Mouse (Mus musculus) C2C12 (cell line): ENCODE measurements around the gene Gm49395. TPM values are rescaled to one million over a fixed set of nuclear protein-coding genes. Genes with fewer than 3 reads are reported as not detected.

Experiments used
- H3K27me3 ChIP-seq: one replicate; pipeline ENCODE4 v1.6.1; 2011; ENCODE audit not compliant: control insufficient read depth, insufficient read depth, insufficient read length
- H3K36me3 ChIP-seq: one replicate; pipeline ENCODE4 v1.6.1; 2011; ENCODE audit not compliant: control insufficient read depth, insufficient read depth
- H3K4me3 ChIP-seq: one replicate; pipeline ENCODE4 v1.5.1; 2011; ENCODE audit warnings: mild to moderate bottlenecking, control low read depth; ENCODE audit not compliant: poor library complexity, insufficient read depth, severe bottlenecking
- H3K79me2 ChIP-seq: one replicate; pipeline ENCODE4 v1.6.1; 2011; ENCODE audit not compliant: control insufficient read depth, insufficient read depth
- H3K79me3 ChIP-seq: one replicate; pipeline ENCODE4 v1.6.1; 2011; ENCODE audit warnings: low read depth, control low read depth
- H3ac ChIP-seq: one replicate; pipeline ENCODE3; 2011; ENCODE audit warnings: low read depth; ENCODE audit not compliant: control insufficient read depth, insufficient read length
- CEBPB ChIP-seq: IDR thresholded peaks from one replicate; pipeline ENCODE4 v1.6.1; 2011; ENCODE audit warnings: low read depth, mild to moderate bottlenecking, control low read depth, moderate library complexity
- CTCF ChIP-seq: IDR thresholded peaks from one replicate; pipeline ENCODE4 v1.5.1; 2011; ENCODE audit not compliant: control insufficient read depth, insufficient read depth, insufficient read length
- FOSL1 ChIP-seq: IDR thresholded peaks from one replicate; pipeline ENCODE4 v1.8.0; 2011; ENCODE audit warnings: mild to moderate bottlenecking, low read length; ENCODE audit not compliant: poor library complexity, insufficient read depth, severe bottlenecking
- MAX ChIP-seq: IDR thresholded peaks from one replicate; pipeline ENCODE4 v1.6.1; 2011; ENCODE audit warnings: mild to moderate bottlenecking, control low read depth
- MYOD1 ChIP-seq: IDR thresholded peaks from one replicate; pipeline ENCODE4 v1.6.1; 2011; ENCODE audit warnings: low read depth; ENCODE audit not compliant: control insufficient read depth, insufficient read length
- MYOG ChIP-seq: IDR thresholded peaks from one replicate; pipeline ENCODE4 v1.6.1; 2011; ENCODE audit not compliant: control insufficient read depth, insufficient read length; ENCODE audit errors: extremely low read depth
- USF1 ChIP-seq: IDR thresholded peaks from one replicate; pipeline ENCODE4 v1.6.1; 2011; ENCODE audit warnings: low read depth, mild to moderate bottlenecking, control low read depth, moderate library complexity
- polyA plus RNA-seq: library from polyadenylated mRNA; unstranded; fragments of >200 nt; fragmentation: generic; extraction: Trizol; gene quantifications from one replicate; pipeline ENCODE4 v1.2.1, GENCODE M21; 2012; ENCODE audit warnings: missing spikeins

Gene Gm49395
- polyA plus RNA-seq, 1 experiment, result 0.12 TPM

DNA sequence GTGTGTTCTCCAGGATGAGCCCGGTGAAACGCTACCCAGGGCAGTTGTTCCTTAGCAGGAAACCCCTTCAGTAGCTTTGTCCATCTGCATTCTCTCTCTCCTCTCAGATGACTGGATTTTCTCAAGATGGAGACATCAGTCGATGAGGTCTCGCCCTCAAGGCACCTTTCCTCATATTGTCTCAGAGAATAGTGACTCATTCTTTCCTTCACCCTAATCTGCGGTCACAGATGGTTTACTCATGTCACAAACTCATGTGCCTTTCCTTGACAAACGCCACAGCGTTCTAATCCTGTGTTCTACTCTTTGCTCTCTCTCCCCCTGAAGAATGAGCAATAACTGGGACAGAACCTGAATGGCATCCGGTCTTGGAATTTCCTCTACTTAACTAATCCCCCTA lies 5.7 kb upstream of the Gm49395 start:
- H3K4me3 ChIP-seq, result no peak overlapping the region
- no peaks in the 10 kb centered on the region for H3K27me3 ChIP-seq
- TF ChIP-seq CEBPB (no peak), MYOD1 (no peak), CTCF (no peak), FOSL1 (no peak)
- H3K79me3 ChIP-seq, result no peaks in the 10 kb centered on the region
- H3ac ChIP-seq, result no peak overlapping the region
- H3K79me2 ChIP-seq, result no peaks in the 10 kb centered on the region
- no peaks in the 10 kb centered on the region for H3K36me3 ChIP-seq

DNA sequence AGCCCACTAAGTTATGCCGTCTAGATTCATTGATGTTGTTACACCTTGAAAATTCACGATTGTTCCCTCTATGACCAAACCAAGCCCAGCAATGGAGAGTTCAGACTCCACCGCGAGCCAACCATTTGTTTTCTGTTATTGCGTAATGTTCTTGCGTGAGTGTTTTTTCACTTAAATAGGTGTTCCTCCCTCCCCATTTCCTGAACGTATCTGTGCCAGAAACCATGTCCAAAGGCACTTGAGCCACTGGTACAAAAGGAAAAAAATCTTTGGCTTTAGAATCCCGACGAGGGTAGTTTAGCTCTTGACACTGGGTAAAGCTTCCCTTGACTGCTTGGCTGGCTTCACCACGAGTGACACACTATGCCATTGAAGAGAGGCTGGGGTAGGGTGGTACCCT lies 4.5 kb upstream of the Gm49395 start:
- TF ChIP-seq USF1, result no peak
- TF ChIP-seq MYOG, result no peak
- TF ChIP-seq CTCF, result no peak
- TF ChIP-seq MYOD1, result no peak
- no peak for TF ChIP-seq CEBPB
- H3K27me3 ChIP-seq, result no peaks in the 10 kb centered on the region
- H3K79me2 ChIP-seq, result no peaks in the 10 kb centered on the region
- no peak overlapping the region for H3ac ChIP-seq
- no peaks in the 10 kb centered on the region for H3K79me3 ChIP-seq
- H3K4me3 ChIP-seq, result no peak overlapping the region
- H3K36me3 ChIP-seq, result no peaks in the 10 kb centered on the region

DNA sequence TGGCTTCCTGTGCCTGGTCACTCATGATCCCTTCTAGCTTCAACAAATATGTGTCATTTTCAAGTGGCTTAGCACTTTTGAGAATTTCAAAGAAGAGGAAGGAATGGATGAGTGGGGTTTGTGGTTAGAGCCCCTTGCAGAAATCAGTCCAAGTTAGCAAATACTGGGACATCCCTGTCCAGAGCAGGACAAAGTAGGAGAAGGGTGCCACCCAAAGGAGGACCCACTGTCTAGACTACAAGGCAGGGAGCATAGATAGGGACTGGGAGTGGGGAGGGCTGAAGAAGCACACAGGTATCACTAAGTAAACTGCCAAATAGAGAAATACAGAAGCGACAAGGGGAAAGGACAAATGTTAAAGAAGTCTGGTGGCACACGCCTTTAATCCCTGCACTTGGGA lies 1.0 kb upstream of the Gm49395 start:
- Histone ChIP-seq H3K79me3 (no peaks in the 10 kb centered on the region), H3K79me2 (no peaks in the 10 kb centered on the region), H3K36me3 (no peaks in the 10 kb centered on the region), H3K27me3 (no peaks in the 10 kb centered on the region), H3K4me3 (no peak overlapping the region), H3ac (no peak overlapping the region)
- TF ChIP-seq CEBPB, result no peak
- TF ChIP-seq MYOD1, result no peak
- no peak for TF ChIP-seq FOSL1
- no peak for TF ChIP-seq MAX
- no peak for TF ChIP-seq CTCF
- TF ChIP-seq MYOG, result no peak
- no peak for TF ChIP-seq USF1

DNA sequence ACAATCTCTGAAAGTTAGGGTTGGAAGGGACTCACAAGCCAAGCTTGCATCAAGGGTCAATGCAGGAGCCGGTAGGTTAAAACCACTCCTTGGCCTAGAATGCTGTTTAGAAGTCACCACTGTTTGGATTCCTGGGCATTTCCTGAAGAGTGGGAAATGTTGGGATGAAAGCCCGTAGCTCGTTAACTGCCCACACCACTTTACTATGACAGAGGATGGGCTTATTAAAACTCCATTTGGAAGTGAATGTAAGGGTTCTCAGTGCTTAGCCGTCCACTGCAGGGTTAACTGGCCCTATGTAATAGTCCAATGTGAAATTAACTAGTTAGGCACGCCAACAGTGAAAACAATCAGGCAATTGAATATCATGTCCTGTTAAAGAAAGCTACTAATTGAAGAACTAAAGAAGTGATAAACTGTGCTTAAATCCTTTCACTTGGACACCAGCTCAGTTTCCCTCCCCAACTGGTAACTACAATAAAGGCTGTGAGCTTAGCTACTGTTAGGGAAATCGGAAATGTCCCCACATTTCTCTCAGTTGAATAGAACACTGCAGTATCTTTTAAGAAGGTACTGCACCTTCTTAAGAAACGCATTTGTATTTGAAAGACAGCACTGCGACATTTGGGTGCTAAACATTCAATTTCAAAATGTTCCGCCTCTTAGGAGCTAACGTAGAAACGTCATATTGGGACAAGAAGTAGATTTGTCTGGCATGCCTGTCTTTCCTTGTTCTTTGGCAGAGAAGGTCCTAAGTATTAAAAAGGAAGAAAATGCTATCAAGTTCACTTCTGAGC lies 1.1 kb downstream of the Gm49395 start:
- H3K36me3 ChIP-seq, result no peaks in the 10 kb centered on the region
- TF ChIP-seq CEBPB (no peak), CTCF (no peak), MYOD1 (no peak), MYOG (no peak), USF1 (no peak), FOSL1 (no peak), MAX (no peak)
- H3K27me3 ChIP-seq, result no peaks in the 10 kb centered on the region
- H3ac ChIP-seq, result no peak overlapping the region
- no peaks in the 10 kb centered on the region for H3K79me3 ChIP-seq
- H3K4me3 ChIP-seq, result no peak overlapping the region
- H3K79me2 ChIP-seq, result no peaks in the 10 kb centered on the region

DNA sequence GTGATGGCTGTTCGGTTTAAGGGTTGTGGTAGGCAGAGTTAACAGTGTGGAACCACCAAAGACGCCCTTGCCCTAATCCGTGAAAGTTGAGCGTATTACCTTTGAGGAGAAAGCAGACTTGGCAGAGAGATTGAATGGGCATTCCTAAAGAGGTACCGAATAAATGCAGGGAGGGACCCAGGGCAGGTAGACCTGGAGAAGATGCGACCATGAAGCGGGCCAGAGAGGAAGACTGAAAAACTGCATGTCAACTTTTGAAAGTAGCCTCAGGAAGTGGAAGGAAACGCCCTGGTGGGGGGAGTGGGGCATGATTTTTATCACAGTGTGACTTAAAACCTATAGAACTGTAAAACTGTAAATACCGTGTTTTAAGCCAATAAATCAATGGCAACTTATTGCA lies 2.3 kb downstream of the Gm49395 start:
- no peaks in the 10 kb centered on the region for H3K27me3 ChIP-seq
- H3K4me3 ChIP-seq, result no peak overlapping the region
- no peaks in the 10 kb centered on the region for H3K79me2 ChIP-seq
- H3ac ChIP-seq, result no peak overlapping the region
- H3K79me3 ChIP-seq, result no peaks in the 10 kb centered on the region
- H3K36me3 ChIP-seq, result no peaks in the 10 kb centered on the region
- TF ChIP-seq CTCF (no peak), FOSL1 (no peak), MYOD1 (no peak), MAX (no peak), CEBPB (no peak), MYOG (no peak), USF1 (no peak)

DNA sequence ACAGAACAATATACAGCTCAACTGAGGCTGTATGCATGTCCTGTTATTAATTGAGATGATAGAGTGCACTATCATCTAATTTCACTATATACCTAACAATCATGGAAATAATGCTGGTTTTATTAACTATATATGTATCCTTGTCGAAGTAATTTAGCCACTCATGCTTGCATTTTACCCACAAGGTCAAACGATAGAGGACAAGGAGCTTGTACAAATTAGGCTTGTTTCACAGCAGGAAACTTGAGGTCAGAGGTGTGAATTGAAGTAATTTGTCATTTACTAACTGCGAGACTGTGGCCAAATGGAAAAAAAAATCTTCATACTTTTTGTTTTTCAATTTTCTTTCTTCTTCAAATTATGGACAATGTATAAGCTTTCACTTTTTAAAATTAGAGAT lies 3.5 kb downstream of the Gm49395 start:
- Histone ChIP-seq H3ac (no peak overlapping the region), H3K36me3 (no peaks in the 10 kb centered on the region), H3K4me3 (no peak overlapping the region), H3K27me3 (no peaks in the 10 kb centered on the region), H3K79me3 (no peaks in the 10 kb centered on the region), H3K79me2 (no peaks in the 10 kb centered on the region)
- TF ChIP-seq MYOG, result no peak
- no peak for TF ChIP-seq MYOD1
- TF ChIP-seq FOSL1, result no peak
